Mouse (Mus musculus): ENCODE measurements around the gene Lat. TPM values are rescaled to one million over a fixed set of nuclear protein-coding genes. Genes with fewer than 3 reads are reported as not detected.
"Not testable (repeated sequence)": the region's sequence is repeated elsewhere in the genome, so short reads cannot be mapped to it uniquely, and the experiment has no call there.

Lat gene
- polyA plus RNA-seq, 1 experiment from 2014 or later = 1.3 TPM

- Histone ChIP-seq H3K27ac (peak within 1 kb of the TSS; percentile 77), H3K4me1 (replicated peaks) (peaks cover 11% of the 10 kb centered on the region; the same call in 1 of the 2 replicates), H3K9me3 (no peaks in the 10 kb centered on the region), H3K4me3 (peak within 1 kb of the TSS; percentile 86), H3K4me2 (peak within 1 kb of the TSS; percentile 83), H3K27me3 (no peaks in the 10 kb centered on the region), H3K36me3 (peaks cover 3% of the 10 kb centered on the region; the same call in 1 of the 2 replicates), H3K9ac (peak within 1 kb of the TSS; percentile 82)
- under 1% methylated on average over 53 of the region's 59 CpGs for WGBS
- peak; percentile 100 for ATAC-seq (ENCODE audit: low FRiP score)
These were observed 27.1 kb upstream of the Lat start, which contains the start of gene Nfatc2ip for GRCm38 (mm10) chr7:126396298-126397119. Nfatc2ip (minus strand) TSS chr7:126396737.

- ATAC-seq (ENCODE audit: low FRiP score); H3K27ac ChIP-seq; H3K9ac ChIP-seq; H3K9me3 ChIP-seq; H3K4me3 ChIP-seq; H3K4me2 ChIP-seq; H3K27me3 ChIP-seq: not testable (repeated sequence)
- H3K36me3 ChIP-seq = peaks cover 44% of the 10 kb centered on the region
- H3K4me1 ChIP-seq (replicated peaks) = peaks cover 11% of the 10 kb centered on the region; the same call in 1 of the 2 replicates
- WGBS = 93% methylated on average over 7 of the region's 7 CpGs
These were observed 22.9 kb upstream of the Lat start for GRCm38 (mm10) chr7:126392086-126392884.

- Histone ChIP-seq H3K9ac (no peak overlapping the region), H3K4me2 (no peak overlapping the region), H3K4me1 (replicated peaks) (no peaks in the 10 kb centered on the region), H3K9me3 (no peaks in the 10 kb centered on the region), H3K27ac (no peak overlapping the region), H3K27me3 (no peaks in the 10 kb centered on the region), H3K4me3 (no peak overlapping the region), H3K36me3 (peaks cover 73% of the 10 kb centered on the region)
- 100% methylated on average over 1 of the region's 1 CpGs for WGBS
- ATAC-seq (ENCODE audit: low FRiP score) = no peak
These were observed 18.8 kb upstream of the Lat start for GRCm38 (mm10) chr7:126388185-126388584.

- H3K9ac ChIP-seq = no peak overlapping the region
- 84% methylated on average over 5 of the region's 5 CpGs for WGBS
- H3K4me2 ChIP-seq = no peak overlapping the region
- no peaks in the 10 kb centered on the region; the same call in 1 of the 2 replicates for H3K4me1 ChIP-seq (replicated peaks)
- no peaks in the 10 kb centered on the region for H3K9me3 ChIP-seq
- H3K27me3 ChIP-seq = no peaks in the 10 kb centered on the region
- peaks cover 41% of the 10 kb centered on the region for H3K36me3 ChIP-seq
- no peak overlapping the region for H3K4me3 ChIP-seq
- H3K27ac ChIP-seq = no peak overlapping the region
- ATAC-seq (ENCODE audit: low FRiP score) = no peak
These were observed 14.2 kb upstream of the Lat start for GRCm38 (mm10) chr7:126383565-126383964.

GRCm38 (mm10) chr7:126377278-126378158, 8.1 kb upstream of the Lat start, which contains the start of gene Spns1:
Spns1 (minus strand) TSS chr7:126377450.
- peak within 1 kb of the TSS; percentile 86 for H3K27ac ChIP-seq
- no peaks in the 10 kb centered on the region for H3K9me3 ChIP-seq
- peak within 1 kb of the TSS; percentile 89 for H3K9ac ChIP-seq
- peak within 1 kb of the TSS; percentile 99 for H3K4me2 ChIP-seq
- peak; percentile 97 for ATAC-seq (ENCODE audit: low FRiP score)
- under 1% methylated on average over 33 of the region's 33 CpGs for WGBS
- H3K4me3 ChIP-seq = peak within 1 kb of the TSS; percentile 85
- H3K4me1 ChIP-seq (replicated peaks) = peaks cover 30% of the 10 kb centered on the region
- no peaks in the 10 kb centered on the region for H3K27me3 ChIP-seq
- peaks cover 25% of the 10 kb centered on the region for H3K36me3 ChIP-seq

GRCm38 (mm10) chr7:126376903-126377277, 7.5 kb upstream of the Lat start:
- peak overlapping the region; percentile 85 for H3K4me3 ChIP-seq
- H3K9me3 ChIP-seq = no peaks in the 10 kb centered on the region
- H3K27me3 ChIP-seq = no peaks in the 10 kb centered on the region
- H3K36me3 ChIP-seq = peaks cover 31% of the 10 kb centered on the region
- peak; percentile 74 for ATAC-seq (ENCODE audit: low FRiP score)
- 1% methylated on average over 27 of the region's 27 CpGs for WGBS
- H3K4me2 ChIP-seq = peak overlapping the region; percentile 99
- H3K9ac ChIP-seq = peak overlapping the region; percentile 89
- H3K27ac ChIP-seq = peak overlapping the region; percentile 71
- peaks cover 30% of the 10 kb centered on the region for H3K4me1 ChIP-seq (replicated peaks)

GRCm38 (mm10) chr7:126375012-126375411, 5.6 kb upstream of the Lat start:
- Histone ChIP-seq H3K4me2 (no peak overlapping the region), H3K9ac (0 out of 2 replicates have a peak overlapping the region, but pooled peaks have one; percentile 19), H3K27ac (no peak overlapping the region), H3K27me3 (no peaks in the 10 kb centered on the region), H3K9me3 (no peaks in the 10 kb centered on the region), H3K36me3 (peaks cover 50% of the 10 kb centered on the region), H3K4me1 (replicated peaks) (peaks cover 30% of the 10 kb centered on the region), H3K4me3 (no peak overlapping the region)
- WGBS = 78% methylated on average over 5 of the region's 5 CpGs
- no peak for ATAC-seq (ENCODE audit: low FRiP score)

GRCm38 (mm10) chr7:126374526-126374925, 5.2 kb upstream of the Lat start:
- no peak overlapping the region for H3K27ac ChIP-seq
- no peaks in the 10 kb centered on the region for H3K9me3 ChIP-seq
- WGBS = 81% methylated on average over 6 of the region's 6 CpGs
- H3K9ac ChIP-seq = no peak overlapping the region
- no peak overlapping the region for H3K4me3 ChIP-seq
- H3K36me3 ChIP-seq = peaks cover 55% of the 10 kb centered on the region
- no peak overlapping the region for H3K4me2 ChIP-seq
- H3K27me3 ChIP-seq = no peaks in the 10 kb centered on the region
- peaks cover 30% of the 10 kb centered on the region for H3K4me1 ChIP-seq (replicated peaks)
- ATAC-seq (ENCODE audit: low FRiP score) = no peak

GRCm38 (mm10) chr7:126373007-126373406, 3.6 kb upstream of the Lat start:
- Histone ChIP-seq H3K4me3 (no peak overlapping the region), H3K4me1 (replicated peaks) (peaks cover 26% of the 10 kb centered on the region), H3K27me3 (no peaks in the 10 kb centered on the region), H3K9me3 (no peaks in the 10 kb centered on the region), H3K4me2 (no peak overlapping the region), H3K9ac (no peak overlapping the region), H3K36me3 (peaks cover 69% of the 10 kb centered on the region), H3K27ac (no peak overlapping the region)
- WGBS = 92% methylated on average over 9 of the region's 9 CpGs
- no peak for ATAC-seq (ENCODE audit: low FRiP score)

GRCm38 (mm10) chr7:126368367-126368766, 1.0 kb downstream of the Lat start:
- Histone ChIP-seq H3K4me3 (no peak overlapping the region), H3K4me1 (replicated peaks) (no peaks in the 10 kb centered on the region), H3K4me2 (no peak overlapping the region), H3K9ac (no peak overlapping the region), H3K9me3 (no peaks in the 10 kb centered on the region), H3K27ac (no peak overlapping the region), H3K36me3 (peaks cover 75% of the 10 kb centered on the region), H3K27me3 (no peaks in the 10 kb centered on the region)
- no peak for ATAC-seq (ENCODE audit: low FRiP score)
- WGBS = 92% methylated on average over 8 of the region's 8 CpGs

GRCm38 (mm10) chr7:126367636-126368035, 1.7 kb downstream of the Lat start:
- H3K27me3 ChIP-seq = no peaks in the 10 kb centered on the region
- H3K9me3 ChIP-seq = no peaks in the 10 kb centered on the region
- no peak overlapping the region for H3K27ac ChIP-seq
- peaks cover 68% of the 10 kb centered on the region for H3K36me3 ChIP-seq
- H3K4me1 ChIP-seq (replicated peaks) = no peaks in the 10 kb centered on the region
- H3K9ac ChIP-seq = no peak overlapping the region
- no peak for ATAC-seq (ENCODE audit: low FRiP score)
- WGBS = 91% methylated on average over 10 of the region's 10 CpGs
- no peak overlapping the region for H3K4me2 ChIP-seq
- no peak overlapping the region for H3K4me3 ChIP-seq
